8 mouse cellular contexts compared by ENCODE assay signal in the genomic region with DNA sequence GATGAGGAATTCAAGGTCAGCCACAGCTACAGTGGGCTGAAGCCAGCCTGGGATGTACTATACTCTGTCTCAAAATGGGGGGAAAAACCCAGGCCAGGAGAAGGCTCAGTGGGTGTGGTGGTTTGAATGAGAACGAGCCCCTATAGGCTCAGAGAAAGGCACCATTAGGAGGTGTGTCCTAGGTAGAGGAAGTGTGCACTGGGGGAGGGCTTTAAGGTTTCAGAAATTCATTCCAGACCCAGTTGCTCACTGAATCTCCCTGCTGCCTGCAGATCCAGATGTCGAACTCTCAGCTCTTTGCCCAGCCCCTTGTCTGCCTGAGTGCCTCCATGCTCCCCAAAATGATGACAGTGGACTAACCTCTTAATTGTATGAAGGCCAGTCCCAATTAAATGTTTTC. TPM values are rescaled to one million over a fixed set of nuclear protein-coding genes. Genes with fewer than 3 reads are reported as not detected.
DNase-seq lines count a peak whose midpoint lies in the region; ATAC-seq lines count a peak whose summit lies in the region.
"Had no signal": no experiment of that assay in that cellular context is flagged by ENCODE, and none has a peak within 500 bp of the region (broad histone marks: within the 10 kb centered on the region; RNA-seq: fewer than 3 reads in every experiment).

No protein-coding gene starts in this region.

- H3K9me3 ChIP-seq in embryonic facial prominence, embryonic 11.5 days (replicated peaks; ENCODE audit: control insufficient read depth, low read length): no peaks in the 10 kb centered on the region

- no peaks in the 10 kb centered on the region for H3K4me1 ChIP-seq in embryonic facial prominence, embryonic 11.5 days (ENCODE audit: control insufficient read depth, insufficient read depth, low read length)

- no peaks in the 10 kb centered on the region for H3K27me3 ChIP-seq in embryonic facial prominence, embryonic 11.5 days (ENCODE audit: control insufficient read depth, insufficient read depth, low read length)

- 16% methylated on average over 2 of the region's 2 CpGs for WGBS in embryonic facial prominence, embryonic 11.5 days

- H3K9ac ChIP-seq in embryonic facial prominence, embryonic 11.5 days (replicated peaks; ENCODE audit: low read length): no peak overlapping the region

- no peaks in the 10 kb centered on the region for H3K36me3 ChIP-seq in embryonic facial prominence, embryonic 11.5 days (replicated peaks; ENCODE audit: control insufficient read depth, insufficient read depth, low read depth, low read length)

- peak; percentile 26 for DNase-seq in thymus, postnatal 4 days
- DNase-seq in thymus, postnatal 25 days: no peak
- peak; percentile 78 for DNase-seq in embryonic facial prominence, embryonic 11.5 days (ENCODE audit: low spot score)
- DNase-seq in liver: peak; percentile 28
- no peak for DNase-seq in cerebellum, postnatal 36 days
- DNase-seq in adrenal gland, adult 8-10 months: no peak
- no peak for DNase-seq in layer of hippocampus, adult 9-11 months

- peak; percentile 87 for ATAC-seq in embryonic facial prominence, embryonic 11.5 days (replicated peaks; ENCODE audit: insufficient number of reproducible peaks, low FRiP score, low TSS enrichment, low read depth)

- H3K27ac ChIP-seq in embryonic facial prominence, embryonic 11.5 days (replicated peaks; ENCODE audit: low read depth, low read length): no peak overlapping the region
- H3K27ac ChIP-seq: layer of hippocampus, adult 2 months had no signal

- H3K4me3 ChIP-seq in embryonic facial prominence, embryonic 11.5 days (ENCODE audit: low read depth, low read length): no peak overlapping the region
- H3K4me3 ChIP-seq: layer of hippocampus, adult 2 months had no signal

- no peak overlapping the region for H3K4me2 ChIP-seq in embryonic facial prominence, embryonic 11.5 days (ENCODE audit: low read depth, low read length)

RNA-seq across cellular contexts. Expression of a gene that starts 14.1 kb away (rescaled TPM):
- polyA plus RNA-seq in embryonic facial prominence, embryonic 11.5 days (2014; fragmentation: Nextera tagmentation; extraction: Ambion mirVana): 11.0 and 13.7 TPM in 2 replicates
- total RNA-seq in adrenal gland, adult 8-10 months (2022): 10 to 100 TPM; 53.0 to 94.3 (median 63.4) TPM

RNA-seq across cellular contexts. Expression of a gene that starts 53.4 kb away (rescaled TPM):
- 59.3 and 61.3 TPM in 2 replicates for polyA plus RNA-seq in embryonic facial prominence, embryonic 11.5 days (2014; fragmentation: Nextera tagmentation; extraction: Ambion mirVana)
- total RNA-seq in adrenal gland, adult 8-10 months (2022): 10 to 100 TPM; 10.2 to 21.0 (median 17.6) TPM

Comparison
In these comparisons a context has a peak if more than half of its experiments do, and no peak if none do; other contexts are left out.
1. DNase-seq: peak in thymus, postnatal 4 days (single experiment), embryonic facial prominence, embryonic 11.5 days (single experiment) and liver (single experiment); none in thymus, postnatal 25 days (single experiment), cerebellum, postnatal 36 days (0 of 2), adrenal gland, adult 8-10 months (single experiment) and layer of hippocampus, adult 9-11 months (single experiment).